Mouse (Mus musculus): ENCODE data around the gene Cryab. TPM values are rescaled to one million over a fixed set of nuclear protein-coding genes. Genes with fewer than 3 reads are reported as not detected.
A peak's percentile ranks its signal among the peaks of the same experiment; 100 is the strongest.

Cryab gene
- polyA plus RNA-seq, 1 experiment from 2014 or later: 14.9 TPM

DNA sequence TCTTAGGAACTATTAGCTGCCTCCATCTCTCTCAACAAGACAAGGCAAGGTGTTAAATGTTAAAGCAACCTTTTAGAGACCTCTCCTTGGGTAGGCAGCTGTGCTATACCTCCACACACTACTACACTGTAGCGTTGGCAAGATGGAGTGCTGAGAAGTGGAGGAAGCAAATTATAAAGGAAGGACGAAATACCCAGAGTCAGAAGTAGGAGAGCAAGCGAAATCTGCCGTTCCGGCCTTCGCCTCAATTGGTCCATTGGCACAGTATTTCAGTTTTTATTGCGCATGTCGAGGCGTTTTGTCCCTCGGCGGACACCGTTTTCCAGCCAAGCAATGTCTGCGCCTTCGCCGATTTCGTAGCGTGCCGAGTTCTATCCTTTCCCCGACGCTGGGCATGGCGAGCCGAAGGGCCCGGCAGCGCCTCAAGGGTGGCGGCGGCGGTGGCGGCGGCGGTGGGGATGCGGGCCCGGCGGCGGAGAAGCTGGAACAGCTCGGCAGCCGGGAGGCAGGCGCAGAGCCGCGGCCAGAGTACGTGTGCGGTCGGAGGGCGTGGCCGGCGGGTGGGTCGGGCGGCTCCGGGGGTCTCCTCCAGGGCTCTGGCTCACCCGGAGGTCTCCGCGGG lies 24.0 kb downstream of the Cryab start, which contains the start of the genes Alg9 and 1110032A03Rik:
Alg9 (plus strand) TSS at position 29 of the 622 bp plus-strand sequence.
1110032A03Rik (minus strand) TSS at position 530 of the 622 bp plus-strand sequence.
- WGBS: under 1% methylated on average over 49 of the region's 51 CpGs
- Histone ChIP-seq H3K27me3 (ENCODE audit: control insufficient read depth, insufficient read depth, low read length) (no peaks in the 10 kb centered on the region), H3K36me3 (replicated peaks; ENCODE audit: control insufficient read depth, insufficient read depth) (peaks cover 31% of the 10 kb centered on the region), H3K4me2 (replicated peaks) (peak within 1 kb of the TSS; percentile 66), H3K4me3 (replicated peaks; ENCODE audit: low read length) (peak within 1 kb of the TSS; percentile 81), H3K9ac (peak within 1 kb of the TSS; percentile 94), H3K27ac (peak within 1 kb of the TSS; percentile 88), H3K9me3 (ENCODE audit: control insufficient read depth, low read length) (no peaks in the 10 kb centered on the region), H3K4me1 (replicated peaks; ENCODE audit: control insufficient read depth, insufficient read depth, low read length) (peaks cover 20% of the 10 kb centered on the region)
- ATAC-seq (ENCODE audit: low FRiP score) (peak; percentile 83), DNase-seq (ENCODE audit: low spot score) (peak; percentile 90)

- Histone ChIP-seq H3K4me3 (replicated peaks; ENCODE audit: low read length) (peak overlapping the region; percentile 81), H3K36me3 (replicated peaks; ENCODE audit: control insufficient read depth, insufficient read depth) (peaks cover 37% of the 10 kb centered on the region), H3K27ac (peak overlapping the region; percentile 88), H3K27me3 (ENCODE audit: control insufficient read depth, insufficient read depth, low read length) (no peaks in the 10 kb centered on the region), H3K4me1 (replicated peaks; ENCODE audit: control insufficient read depth, insufficient read depth, low read length) (peaks cover 20% of the 10 kb centered on the region), H3K9ac (peak overlapping the region; percentile 94), H3K4me2 (replicated peaks) (peak overlapping the region; percentile 66), H3K9me3 (ENCODE audit: control insufficient read depth, low read length) (no peaks in the 10 kb centered on the region)
- DNase-seq (ENCODE audit: low spot score): peak; percentile 33
- 1% methylated on average over 30 of the region's 30 CpGs for WGBS
- peak; percentile 74 for ATAC-seq (ENCODE audit: low FRiP score)
Measured at GRCm38 (mm10) chr9:50775662-50776126, 24.6 kb downstream of the Cryab start.

GRCm38 (mm10) chr9:50776162-50776760 lies 25.1 kb downstream of the Cryab start:
- DNase-seq (ENCODE audit: low spot score) (no peak), ATAC-seq (ENCODE audit: low FRiP score) (no peak)
- H3K9ac ChIP-seq: peak overlapping the region; percentile 94
- H3K36me3 ChIP-seq (replicated peaks; ENCODE audit: control insufficient read depth, insufficient read depth): peaks cover 43% of the 10 kb centered on the region
- H3K4me3 ChIP-seq (replicated peaks; ENCODE audit: low read length): peak overlapping the region; percentile 81
- no peaks in the 10 kb centered on the region for H3K27me3 ChIP-seq (ENCODE audit: control insufficient read depth, insufficient read depth, low read length)
- H3K4me2 ChIP-seq (replicated peaks): peak overlapping the region; percentile 66
- peak overlapping the region; percentile 88 for H3K27ac ChIP-seq
- WGBS: 77% methylated on average over 11 of the region's 11 CpGs
- no peaks in the 10 kb centered on the region for H3K9me3 ChIP-seq (ENCODE audit: control insufficient read depth, low read length)
- H3K4me1 ChIP-seq (replicated peaks; ENCODE audit: control insufficient read depth, insufficient read depth, low read length): peaks cover 20% of the 10 kb centered on the region

GRCm38 (mm10) chr9:50782155-50782554 lies 31.0 kb downstream of the Cryab start:
- H3K4me3 ChIP-seq (replicated peaks; ENCODE audit: low read length): no peak overlapping the region
- WGBS: 77% methylated on average over 2 of the region's 2 CpGs
- H3K4me2 ChIP-seq (replicated peaks): no peak overlapping the region
- peaks cover 91% of the 10 kb centered on the region for H3K36me3 ChIP-seq (replicated peaks; ENCODE audit: control insufficient read depth, insufficient read depth)
- H3K27ac ChIP-seq: no peak overlapping the region
- no peak for DNase-seq (ENCODE audit: low spot score)
- ATAC-seq (ENCODE audit: low FRiP score): no peak
- no peaks in the 10 kb centered on the region for H3K4me1 ChIP-seq (replicated peaks; ENCODE audit: control insufficient read depth, insufficient read depth, low read length)
- H3K9me3 ChIP-seq (ENCODE audit: control insufficient read depth, low read length): no peaks in the 10 kb centered on the region
- no peaks in the 10 kb centered on the region for H3K27me3 ChIP-seq (ENCODE audit: control insufficient read depth, insufficient read depth, low read length)
- H3K9ac ChIP-seq: no peak overlapping the region

- Histone ChIP-seq H3K27ac (no peak overlapping the region), H3K9ac (no peak overlapping the region), H3K4me1 (replicated peaks; ENCODE audit: control insufficient read depth, insufficient read depth, low read length) (no peaks in the 10 kb centered on the region), H3K36me3 (replicated peaks; ENCODE audit: control insufficient read depth, insufficient read depth) (peaks cover 87% of the 10 kb centered on the region), H3K4me2 (replicated peaks) (no peak overlapping the region), H3K27me3 (ENCODE audit: control insufficient read depth, insufficient read depth, low read length) (no peaks in the 10 kb centered on the region), H3K4me3 (replicated peaks; ENCODE audit: low read length) (no peak overlapping the region), H3K9me3 (ENCODE audit: control insufficient read depth, low read length) (no peaks in the 10 kb centered on the region)
- 94% methylated on average over 3 of the region's 3 CpGs for WGBS
- DNase-seq (ENCODE audit: low spot score) (no peak), ATAC-seq (ENCODE audit: low FRiP score) (no peak)
Measured at GRCm38 (mm10) chr9:50795266-50795665, 44.1 kb downstream of the Cryab start.

- no peaks in the 10 kb centered on the region for H3K9me3 ChIP-seq (ENCODE audit: control insufficient read depth, low read length)
- H3K36me3 ChIP-seq (replicated peaks; ENCODE audit: control insufficient read depth, insufficient read depth): peaks cover 88% of the 10 kb centered on the region
- H3K9ac ChIP-seq: no peak overlapping the region
- H3K4me1 ChIP-seq (replicated peaks; ENCODE audit: control insufficient read depth, insufficient read depth, low read length): no peaks in the 10 kb centered on the region
- DNase-seq (ENCODE audit: low spot score) (no peak), ATAC-seq (ENCODE audit: low FRiP score) (no peak)
- no peaks in the 10 kb centered on the region for H3K27me3 ChIP-seq (ENCODE audit: control insufficient read depth, insufficient read depth, low read length)
- H3K4me2 ChIP-seq (replicated peaks): no peak overlapping the region
- 92% methylated on average over 8 of the region's 8 CpGs for WGBS
- H3K4me3 ChIP-seq (replicated peaks; ENCODE audit: low read length): no peak overlapping the region
- H3K27ac ChIP-seq: no peak overlapping the region
Measured at GRCm38 (mm10) chr9:50796776-50797175, 45.7 kb downstream of the Cryab start.

DNA sequence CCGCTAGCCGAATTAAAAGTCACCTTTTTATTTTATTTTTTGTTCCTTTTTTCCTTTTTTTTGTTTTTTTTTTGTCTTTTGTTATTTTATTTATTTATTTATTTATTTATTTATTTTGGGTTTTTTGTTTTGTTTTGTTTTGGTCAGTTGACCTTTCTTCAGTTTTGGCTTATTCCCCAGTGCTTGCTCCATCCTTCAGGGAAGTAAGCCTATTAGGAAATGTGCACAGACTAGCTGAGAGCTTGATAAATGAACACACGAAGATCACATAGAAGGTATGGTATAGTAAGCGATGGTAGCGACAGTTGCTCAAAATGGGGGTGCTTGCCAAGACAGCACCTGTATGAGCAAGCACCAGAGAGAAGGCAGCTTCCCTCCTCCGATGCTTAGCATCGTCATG lies 46.5 kb downstream of the Cryab start:
- Histone ChIP-seq H3K4me1 (replicated peaks; ENCODE audit: control insufficient read depth, insufficient read depth, low read length) (no peaks in the 10 kb centered on the region), H3K4me2 (replicated peaks) (no peak overlapping the region), H3K27me3 (ENCODE audit: control insufficient read depth, insufficient read depth, low read length) (no peaks in the 10 kb centered on the region), H3K9me3 (ENCODE audit: control insufficient read depth, low read length) (no peaks in the 10 kb centered on the region), H3K36me3 (replicated peaks; ENCODE audit: control insufficient read depth, insufficient read depth) (peaks cover 88% of the 10 kb centered on the region), H3K4me3 (replicated peaks; ENCODE audit: low read length) (no peak overlapping the region), H3K27ac (no peak overlapping the region), H3K9ac (no peak overlapping the region)
- DNase-seq (ENCODE audit: low spot score) (no peak), ATAC-seq (ENCODE audit: low FRiP score) (no peak)
- 97% methylated on average over 7 of the region's 7 CpGs for WGBS

DNA sequence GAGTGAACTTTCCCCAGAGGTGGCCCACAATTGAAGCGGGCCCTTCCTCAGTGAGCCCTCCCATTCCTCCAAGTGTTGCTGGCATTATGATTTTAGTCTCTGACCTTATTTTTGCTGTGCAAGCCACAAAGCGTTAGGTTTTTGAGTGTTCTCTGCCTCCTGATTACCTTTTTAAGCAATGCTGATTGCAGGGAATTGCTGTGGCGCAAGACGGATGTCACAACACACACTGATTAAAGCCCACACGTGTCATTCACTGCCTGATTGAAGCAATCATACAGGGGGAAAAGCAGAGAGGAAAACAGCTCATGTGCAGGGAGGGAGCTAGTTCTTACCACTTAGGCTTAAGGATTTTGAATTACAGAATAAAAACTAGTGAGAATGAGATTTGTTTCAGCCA lies 47.2 kb downstream of the Cryab start:
- 90% methylated on average over 5 of the region's 5 CpGs for WGBS
- DNase-seq (ENCODE audit: low spot score): no peak

DNA sequence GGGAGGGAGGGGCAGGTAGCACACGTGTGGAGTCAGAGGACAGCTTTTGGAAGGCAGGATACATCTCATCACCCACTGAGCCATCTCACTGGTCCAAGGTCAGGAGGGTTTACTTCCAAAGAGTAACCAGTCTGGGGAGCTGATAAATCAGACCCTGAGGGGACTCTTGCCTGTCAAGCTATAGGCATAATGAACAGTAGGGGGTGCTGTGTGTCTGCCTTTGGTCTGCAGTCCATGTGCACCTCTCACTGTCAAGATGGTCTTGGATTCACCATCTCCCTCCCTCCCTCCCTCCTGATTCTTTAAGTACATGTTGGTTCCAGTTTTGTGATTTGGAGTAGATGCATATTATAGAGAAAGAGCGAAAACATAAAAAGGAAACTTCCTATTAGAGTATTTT lies 49.9 kb downstream of the Cryab start:
- Histone ChIP-seq H3K27ac (no peak overlapping the region), H3K4me1 (replicated peaks; ENCODE audit: control insufficient read depth, insufficient read depth, low read length) (no peaks in the 10 kb centered on the region), H3K9me3 (ENCODE audit: control insufficient read depth, low read length) (no peaks in the 10 kb centered on the region), H3K4me2 (replicated peaks) (no peak overlapping the region), H3K27me3 (ENCODE audit: control insufficient read depth, insufficient read depth, low read length) (no peaks in the 10 kb centered on the region), H3K9ac (no peak overlapping the region), H3K36me3 (replicated peaks; ENCODE audit: control insufficient read depth, insufficient read depth) (peaks cover 91% of the 10 kb centered on the region), H3K4me3 (replicated peaks; ENCODE audit: low read length) (no peak overlapping the region)
- peak; percentile 31 for DNase-seq (ENCODE audit: low spot score)
- WGBS: 73% methylated on average over 2 of the region's 2 CpGs
- no peak for ATAC-seq (ENCODE audit: low FRiP score)

More for the DNA sequence above, 47.2 kb downstream of the Cryab start:
- ATAC-seq (ENCODE audit: low FRiP score): no peak
- Histone ChIP-seq H3K27me3 (ENCODE audit: control insufficient read depth, insufficient read depth, low read length) (no peaks in the 10 kb centered on the region), H3K9ac (no peak overlapping the region), H3K4me2 (replicated peaks) (no peak overlapping the region), H3K36me3 (replicated peaks; ENCODE audit: control insufficient read depth, insufficient read depth) (peaks cover 89% of the 10 kb centered on the region), H3K4me1 (replicated peaks; ENCODE audit: control insufficient read depth, insufficient read depth, low read length) (no peaks in the 10 kb centered on the region), H3K9me3 (ENCODE audit: control insufficient read depth, low read length) (no peaks in the 10 kb centered on the region), H3K4me3 (replicated peaks; ENCODE audit: low read length) (no peak overlapping the region), H3K27ac (no peak overlapping the region)
